Mouse (Mus musculus): ENCODE results near the gene Aarsd1. TPM values are rescaled to one million over a fixed set of nuclear protein-coding genes. Genes with fewer than 3 reads are reported as not detected.
A peak's percentile ranks its signal among the peaks of the same experiment; 100 is the strongest.
"Not testable (repeated sequence)": the region's sequence is repeated elsewhere in the genome, so short reads cannot be mapped to it uniquely, and the experiment has no call there.

The Aarsd1 gene
- total RNA-seq (2021) = 10 to 100 TPM; 14.2 to 21.3 TPM
- long read RNA-seq, experiment 1, transcript Aarsd1-201 (12 exons, 1,516 nt) = major isoform, 43 of 46 reads
- long read RNA-seq, experiment 1, partial matches to known transcripts = 1 of 46 reads
- long read RNA-seq, experiment 1, other reads (novel, unspliced or antisense) = 2 of 46 reads
- long read RNA-seq, experiment 2, transcript Aarsd1-201 (12 exons, 1,516 nt) = major isoform, 29 of 30 reads
- long read RNA-seq, experiment 2, partial matches to known transcripts = 1 of 30 reads
- long read RNA-seq, experiment 2, other reads (novel, unspliced or antisense) = 0 of 30 reads

DNA sequence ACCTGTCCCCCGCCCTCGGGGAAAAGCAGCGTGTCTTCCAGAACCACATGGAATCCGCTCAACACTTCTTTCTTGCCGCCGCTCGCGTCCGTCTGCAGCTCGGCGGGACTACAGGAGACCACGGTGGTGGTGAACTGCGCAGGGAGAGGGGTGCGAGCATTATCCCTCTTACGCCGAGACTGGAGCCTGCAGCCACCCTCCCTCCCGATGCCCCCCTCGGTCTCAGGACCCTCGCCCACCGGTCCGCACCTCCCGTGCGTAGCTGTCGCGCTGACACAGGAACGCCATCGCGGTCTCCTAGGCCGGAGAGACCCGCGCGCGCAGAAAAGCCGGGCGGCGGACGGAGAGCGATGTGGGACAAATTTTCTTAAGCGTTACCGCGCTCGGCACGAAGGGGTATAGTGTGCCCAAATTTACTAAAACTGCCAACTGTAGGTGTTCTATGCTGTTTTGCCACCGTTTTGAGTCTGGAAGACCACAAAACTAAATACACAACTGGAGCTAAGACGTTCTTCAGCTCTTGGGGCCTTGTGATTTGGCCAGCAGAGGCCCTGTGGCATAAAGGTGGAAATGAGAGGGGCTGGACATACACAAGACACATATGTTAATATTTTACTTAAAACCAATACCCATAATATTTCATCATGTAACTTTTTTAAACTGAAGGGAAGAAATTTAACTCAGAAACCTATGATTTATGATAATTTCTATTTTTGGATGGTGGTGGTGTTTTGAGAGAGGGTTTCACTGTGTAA is at the start of gene Aarsd1:
Gene Aarsd1, minus strand, starts transcription at position 515 of the 755 bp plus-strand sequence.
- intact Hi-C loops (cut with DNase I) = no loop called here
- peak; percentile 89 to 94 for DNase-seq

GRCm38 (mm10) chr11:101466552-101466950 is 49.1 kb upstream of the Aarsd1 start:
- intact Hi-C loops (cut with DNase I) = loop anchor here (5.0 kb wide), 1 partner anchor 86 kb away; the partner anchor contains the start of genes Brca1 and Nbr1
- DNase-seq = not testable (repeated sequence)

GRCm38 (mm10) chr11:101465869-101466551 is 48.6 kb upstream of the Aarsd1 start, which contains the start of gene Vat1:
TSS of gene Vat1 (minus strand) at chr11:101466230.
- DNase-seq = peak; percentile 75 to 79

GRCm38 (mm10) chr11:101465101-101465868 is 47.9 kb upstream of the Aarsd1 start:
- peak; percentile 70 to 77 for DNase-seq
- intact Hi-C loops (cut with DNase I) = loop anchor here (2.0 to 5.0 kb wide), 2 partner anchors 16 to 87 kb away; partner anchors contain the start of genes Brca1, Ifi35 and Nbr1

More at GRCm38 (mm10) chr11:101465869-101466551, 48.6 kb upstream of the Aarsd1 start, which contains the start of gene Vat1:
- intact Hi-C loops (cut with DNase I) = loop anchor here (2.0 to 5.0 kb wide), 2 partner anchors 17 to 86 kb away; partner anchors contain the start of genes Brca1, Ifi35 and Nbr1

DNA sequence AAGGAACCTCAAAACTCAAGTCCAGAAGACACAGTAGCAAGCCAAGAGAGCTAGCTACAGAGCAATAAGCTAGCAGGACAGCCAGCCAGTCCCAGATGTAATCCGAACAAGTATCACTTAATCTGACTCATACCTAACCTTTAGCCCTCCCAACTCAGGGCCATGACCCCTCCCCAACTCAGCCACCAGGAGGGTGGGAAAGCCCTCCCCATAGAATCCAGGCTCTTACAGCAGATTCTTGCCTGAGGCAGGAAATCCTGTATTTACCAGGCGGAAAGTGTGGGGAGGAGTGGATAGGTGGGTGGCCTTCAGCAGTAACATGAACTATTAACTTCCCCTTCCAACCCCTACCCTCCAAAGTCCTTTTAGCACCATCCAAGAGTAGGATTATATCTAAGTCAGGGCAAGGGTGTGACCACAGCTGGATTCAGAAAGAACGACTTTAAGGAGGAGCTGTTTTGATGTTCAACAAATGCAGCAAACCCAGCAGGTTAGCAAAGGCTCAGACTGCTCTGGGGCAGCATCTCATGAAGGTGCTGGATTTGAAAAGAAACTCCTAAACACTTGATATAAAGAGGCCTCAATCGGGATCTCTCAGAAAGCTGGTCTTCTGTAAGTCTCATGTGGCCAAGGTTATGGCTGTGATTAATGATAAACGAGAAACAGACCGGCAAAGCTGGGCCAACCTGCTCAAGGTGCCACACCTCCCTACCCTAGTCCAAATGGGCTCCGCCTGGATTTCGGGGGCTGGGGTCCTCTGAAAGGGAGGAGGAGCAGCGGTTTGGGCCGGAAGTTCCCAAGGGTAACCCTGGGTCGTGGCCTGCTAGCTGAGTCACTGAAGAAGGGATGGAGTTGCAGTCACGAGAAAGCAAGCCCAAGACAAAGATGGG is 47.0 kb upstream of the Aarsd1 start, which contains the start of gene Rnd2:
Gene Rnd2, plus strand, starts transcription at position 789 of the 890 bp plus-strand sequence.
- intact Hi-C loops (cut with DNase I) = loop anchor here (2.0 to 5.0 kb wide), 2 partner anchors 16 to 88 kb away; partner anchors contain the start of genes Brca1, Ifi35 and Nbr1
- DNase-seq = no peak

GRCm38 (mm10) chr11:101462583-101463440 is 45.4 kb upstream of the Aarsd1 start:
- no peak for DNase-seq
- intact Hi-C loops (cut with DNase I) = no loop called here

- intact Hi-C loops (cut with DNase I) = no loop called here
- no peak for DNase-seq
These were observed 44.7 kb upstream of the Aarsd1 start for GRCm38 (mm10) chr11:101462141-101462540.

DNA sequence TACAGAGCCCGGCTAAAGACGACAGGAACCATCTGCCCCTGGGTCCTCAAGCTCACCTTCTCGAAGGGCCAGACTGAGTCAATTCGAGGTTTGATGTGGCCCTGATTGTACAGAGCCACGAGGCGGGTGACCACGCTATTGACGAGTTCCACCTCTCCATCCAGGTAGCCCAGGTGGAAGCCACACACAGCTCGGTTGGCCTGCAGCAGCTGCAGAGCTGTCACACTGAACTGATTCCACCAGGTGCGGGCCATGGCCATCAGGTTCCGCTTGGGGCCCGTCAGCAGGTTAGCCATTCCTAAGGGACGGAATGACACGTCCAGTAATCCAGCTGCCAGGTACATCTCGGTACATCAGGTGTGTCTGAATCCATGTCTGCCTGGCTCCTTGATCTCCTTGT is 42.9 kb upstream of the Aarsd1 start:
- intact Hi-C loops (cut with DNase I) = no loop called here
- DNase-seq = no peak

DNA sequence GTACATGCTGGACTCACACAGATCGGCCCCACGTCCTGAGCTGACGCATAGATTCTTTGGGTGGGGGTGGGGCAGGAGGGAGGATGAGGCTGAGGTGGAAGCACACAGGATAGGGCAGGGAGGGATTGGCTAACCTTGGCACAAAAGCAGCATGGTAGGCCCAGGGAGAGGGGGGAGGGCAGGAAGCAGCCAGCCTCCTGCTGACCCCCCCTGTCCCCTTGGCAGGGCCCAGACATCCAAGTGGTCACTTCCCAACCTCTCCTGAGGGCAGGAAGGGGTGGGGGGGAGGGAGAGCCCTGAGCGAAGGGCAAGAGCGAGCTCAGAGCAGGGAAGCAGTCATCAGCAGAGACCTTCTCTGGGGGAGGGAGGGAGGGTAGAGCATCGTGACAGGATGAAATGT is 42.3 kb upstream of the Aarsd1 start:
- intact Hi-C loops (cut with DNase I) = no loop called here
- DNase-seq = no peak

- no peak for DNase-seq
- intact Hi-C loops (cut with DNase I) = no loop called here
These were observed 40.8 kb upstream of the Aarsd1 start for GRCm38 (mm10) chr11:101458217-101458616.

DNA sequence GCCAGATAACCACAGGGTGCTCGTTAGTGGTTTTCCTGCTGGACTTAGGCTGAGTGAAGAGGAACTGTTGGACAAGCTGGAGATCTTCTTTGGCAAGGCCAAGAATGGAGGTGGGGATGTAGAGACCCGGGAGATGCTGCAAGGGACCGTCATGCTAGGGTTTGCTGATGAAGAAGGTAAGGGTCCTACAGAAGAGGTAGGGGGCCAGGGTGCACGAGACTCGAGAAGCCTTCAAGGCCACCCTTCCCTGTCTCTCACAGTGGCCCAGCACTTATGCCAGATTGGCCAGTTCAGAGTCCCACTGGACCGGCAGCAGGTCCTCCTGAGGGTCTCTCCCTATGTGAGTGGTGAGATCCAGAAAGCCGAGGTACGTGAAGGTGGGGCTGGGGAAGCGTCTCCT is 40.2 kb upstream of the Aarsd1 start:
- DNase-seq = no peak
- intact Hi-C loops (cut with DNase I) = no loop called here

GRCm38 (mm10) chr11:101455627-101456026 is 38.2 kb upstream of the Aarsd1 start:
- DNase-seq = no peak
- intact Hi-C loops (cut with DNase I) = no loop called here

GRCm38 (mm10) chr11:101454702-101455101 is 37.3 kb upstream of the Aarsd1 start:
- intact Hi-C loops (cut with DNase I) = no loop called here
- no peak for DNase-seq

DNA sequence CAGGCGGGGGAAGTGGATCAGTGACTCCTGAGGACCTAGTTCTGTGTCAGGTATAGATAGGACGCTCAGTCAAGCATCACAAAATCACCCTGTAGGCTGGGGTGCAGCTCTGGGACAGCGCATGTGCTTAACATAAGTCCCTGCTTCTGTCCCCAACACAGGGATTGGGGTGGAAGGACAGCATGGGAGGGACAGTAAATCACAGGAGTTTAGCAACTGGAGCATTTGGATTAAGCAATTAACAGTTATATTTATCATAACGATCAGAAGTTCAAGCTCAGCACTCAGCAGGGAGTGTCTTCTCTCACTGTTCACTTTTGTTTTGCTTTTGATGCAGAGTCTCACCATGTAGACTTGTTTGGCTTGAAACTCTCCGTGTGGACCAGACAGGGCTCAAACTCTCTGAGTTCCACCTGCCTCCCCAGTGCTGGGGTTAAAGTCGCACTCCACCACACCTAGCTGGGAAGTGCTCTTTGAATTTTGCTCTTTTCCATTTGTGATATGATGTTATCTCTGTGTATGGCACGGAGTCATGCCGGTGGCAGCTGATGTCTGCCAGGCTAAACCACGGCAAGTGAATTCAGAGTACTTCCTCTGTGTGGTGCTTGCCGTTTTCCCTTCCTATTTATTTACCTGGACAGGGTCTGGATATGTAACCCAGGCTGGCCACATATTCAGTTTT is 34.8 kb upstream of the Aarsd1 start:
- intact Hi-C loops (cut with DNase I) = no loop called here
- DNase-seq = no peak

DNA sequence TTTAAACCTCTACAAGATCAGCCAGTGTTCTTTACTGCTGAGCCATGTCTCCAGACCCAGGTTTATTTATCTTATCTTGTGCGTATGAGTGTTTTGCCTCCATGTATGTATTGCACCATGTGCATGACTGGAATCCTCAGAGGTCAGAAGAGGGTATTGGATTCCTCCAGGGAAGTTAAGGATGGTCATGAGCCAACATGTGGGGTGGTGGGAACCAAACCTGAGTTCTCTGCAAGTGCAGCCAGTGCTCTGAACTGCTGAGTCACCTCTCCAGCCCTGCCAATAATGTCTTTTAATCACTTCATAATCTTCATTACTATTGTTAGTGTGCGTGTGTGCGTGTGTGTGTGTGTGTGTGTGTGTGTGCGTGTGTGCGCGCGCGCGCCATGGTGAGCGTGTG is 34.1 kb upstream of the Aarsd1 start:
- DNase-seq = no peak
- intact Hi-C loops (cut with DNase I) = no loop called here

DNA sequence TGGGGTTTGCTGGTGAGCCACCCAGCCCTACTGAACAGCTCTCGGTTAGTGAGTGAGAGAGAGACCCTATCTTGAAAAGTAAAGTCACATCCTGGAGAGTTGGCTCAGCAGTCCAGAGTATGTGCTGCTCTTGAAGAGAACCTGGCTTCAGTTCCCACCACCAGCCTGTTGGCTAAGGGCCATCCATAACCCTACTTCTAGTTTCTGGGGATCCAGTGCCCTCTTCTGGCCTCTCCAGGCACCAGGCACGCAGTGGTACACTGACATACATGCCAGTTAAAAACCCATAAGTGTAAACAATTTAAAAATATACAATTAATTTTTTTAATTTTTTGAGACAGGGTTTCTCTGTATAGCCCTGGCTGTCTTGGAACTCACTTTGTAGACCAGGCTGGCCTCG is 33.0 kb upstream of the Aarsd1 start:
- intact Hi-C loops (cut with DNase I) = no loop called here
- no peak for DNase-seq

DNA sequence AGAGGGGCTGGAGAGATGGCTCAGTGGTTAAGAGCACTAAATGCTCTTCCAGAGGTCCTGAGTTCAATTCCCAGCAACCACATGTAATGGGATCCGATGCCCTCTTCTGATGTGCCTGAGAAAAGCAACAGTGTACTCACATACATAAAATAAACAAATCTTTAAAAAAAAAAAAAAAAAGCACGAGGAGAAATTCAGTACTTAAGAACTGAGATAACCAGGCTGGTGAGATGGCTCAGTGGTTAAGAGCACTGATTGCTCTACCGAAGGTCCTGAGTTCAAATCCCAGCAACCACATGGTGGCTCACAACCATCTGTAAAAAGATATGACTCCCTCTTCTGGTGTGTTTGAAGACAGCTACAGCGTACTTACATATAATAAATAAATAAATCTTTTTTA is 32.2 kb upstream of the Aarsd1 start:
- intact Hi-C loops (cut with DNase I) = loop anchor here (2.0 kb wide), 1 partner anchor 15 kb away; the partner anchor contains the start of gene Rnd2
- DNase-seq = not testable (repeated sequence)

Measured in heart, postnatal 14 days (tissue).